Mouse (Mus musculus) hindbrain, postnatal 0 days (tissue): ENCODE measurements around the gene Atp1b3. TPM values are rescaled to one million over a fixed set of nuclear protein-coding genes. Genes with fewer than 3 reads are reported as not detected.

Source experiments
- ATAC-seq: fragments of 200-750 bp; cut with Nextera tagmentation; 2 replicates; pipeline ENCODE4 v1.8.0; 2017; ENCODE audit warnings: mild to moderate bottlenecking, moderate TSS enrichment, moderate library complexity
- DNase-seq: peaks from one replicate; pipeline ENCODE4 v3.0.0-alpha.2; 2015; ENCODE audit warnings: low spot score
- H3K27ac ChIP-seq: fragments of 300-500 bp; sonication (generic); 2 replicates; pipeline ENCODE4 v1.5.1; 2014; ENCODE audit warnings: mild to moderate bottlenecking
- H3K27me3 ChIP-seq: fragments of 300-500 bp; sonication (generic); 2 replicates; pipeline ENCODE4 v1.6.1; 2014; ENCODE audit warnings: low read length, mixed read lengths; ENCODE audit not compliant: insufficient read depth
- H3K36me3 ChIP-seq: fragments of 300-500 bp; sonication (generic); 2 replicates; pipeline ENCODE4 v1.6.1; 2014; ENCODE audit warnings: low read length, mixed read lengths; ENCODE audit not compliant: insufficient read depth
- H3K4me1 ChIP-seq: fragments of 300-500 bp; sonication (generic); 2 replicates; pipeline ENCODE4 v1.6.1; 2014; ENCODE audit warnings: antibody characterized with exemption, low read length, mixed read lengths; ENCODE audit not compliant: insufficient read depth
- H3K4me2 ChIP-seq: fragments of 300-500 bp; sonication (generic); 2 replicates; pipeline ENCODE4 v1.6.1; 2014; ENCODE audit warnings: low read depth, mild to moderate bottlenecking, low read length, moderate library complexity, mixed read lengths
- H3K4me3 ChIP-seq: fragments of 300-500 bp; sonication (generic); 2 replicates; pipeline ENCODE4 v1.5.1; 2014; ENCODE audit warnings: low read length
- H3K9ac ChIP-seq: fragments of 300-500 bp; sonication (generic); replicated peaks from 2 replicates; pipeline ENCODE4 v1.6.1; 2014; ENCODE audit warnings: mild to moderate bottlenecking, low read length, moderate library complexity, mixed read lengths
- H3K9me3 ChIP-seq: fragments of 300-500 bp; sonication (generic); 2 replicates; pipeline ENCODE4 v1.6.1; 2016; ENCODE audit warnings: low read length, mixed read lengths
- CTCF ChIP-seq: IDR thresholded peaks from 2 replicates; pipeline ENCODE4 v1.5.1; 2016; ENCODE audit warnings: antibody characterized with exemption, control low read depth, low read depth
- WGBS: fragments of 180-500 bp; shearing (Covaris S2); extraction: QIAGEN DNeasy Blood & Tissue Kit; methylation state at CpG from one replicate; pipeline ENCODE4 v1.1.7; 2014; 5-methylcytosine and 5-hydroxymethylcytosine counted together
- polyA plus RNA-seq: library from polyadenylated mRNA; unstranded; fragments of >200 nt; fragmentation: Nextera tagmentation; extraction: Ambion mirVana; gene quantifications from 2 replicates; pipeline ENCODE4 v1.2.1, GENCODE M21; 2015
- total RNA-seq: library from RNA; depleted of rRNA; stranded (reverse); fragments of >200 nt; gene quantifications from 2 replicates; pipeline ENCODE4 v1.2.3, GENCODE M21; 2014

The Atp1b3 gene
- total and polyA plus RNA-seq, 2 experiments from 2014 or later, result 74.0 to 221 TPM

DNA sequence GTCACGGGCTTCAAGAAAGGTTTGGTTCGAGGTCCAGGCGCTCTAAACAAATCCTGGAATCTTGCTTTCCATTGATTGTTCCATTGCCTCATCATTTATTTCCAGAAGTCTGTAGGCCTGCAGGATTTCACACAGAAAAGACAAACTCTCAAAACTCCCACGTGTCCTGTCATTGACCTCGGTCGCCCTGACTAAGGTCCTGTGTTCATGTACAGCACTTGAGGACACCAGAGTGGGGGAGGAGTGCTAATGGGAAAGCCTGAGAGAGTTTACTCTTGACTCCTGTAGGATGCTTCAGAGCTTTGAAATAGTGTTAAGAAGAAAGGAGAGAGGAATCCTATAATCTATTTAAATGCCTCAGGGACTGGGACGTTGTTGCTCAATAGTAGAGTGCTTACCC lies 15.3 kb upstream of the Atp1b3 start:
- H3K9me3 ChIP-seq, result no peaks in the 10 kb centered on the region
- no peak for TF ChIP-seq CTCF
- DNase-seq (no peak), ATAC-seq (no peak)
- no peaks in the 10 kb centered on the region for H3K27me3 ChIP-seq
- H3K36me3 ChIP-seq, result no peaks in the 10 kb centered on the region
- no peak overlapping the region for H3K27ac ChIP-seq
- 86% methylated on average over 7 of the region's 7 CpGs for WGBS
- no peak overlapping the region for H3K9ac ChIP-seq
- no peaks in the 10 kb centered on the region for H3K4me1 ChIP-seq
- no peak overlapping the region for H3K4me2 ChIP-seq
- H3K4me3 ChIP-seq, result no peak overlapping the region

DNA sequence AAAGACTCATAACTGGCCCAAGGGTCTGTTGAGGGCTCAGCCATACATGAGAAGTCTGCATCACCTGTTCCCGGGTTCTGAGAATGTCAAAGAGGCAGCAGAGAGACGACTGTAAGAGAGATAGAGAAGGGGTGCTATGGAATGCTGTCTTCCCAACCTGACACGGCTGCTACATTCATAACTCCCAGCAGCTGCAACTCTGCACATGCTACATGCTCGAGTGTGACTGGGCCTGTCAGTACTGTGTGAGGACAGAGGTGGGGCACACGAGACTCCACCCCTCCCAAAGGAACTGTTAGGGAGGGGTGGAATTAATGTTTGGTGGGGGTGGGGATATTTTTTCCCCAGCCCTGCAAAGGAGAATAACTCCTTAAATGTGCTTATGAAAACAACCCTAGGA lies 14.5 kb upstream of the Atp1b3 start:
- H3K4me1 ChIP-seq, result no peaks in the 10 kb centered on the region
- no peak overlapping the region for H3K27ac ChIP-seq
- H3K9ac ChIP-seq, result no peak overlapping the region
- H3K9me3 ChIP-seq, result no peaks in the 10 kb centered on the region
- H3K27me3 ChIP-seq, result no peaks in the 10 kb centered on the region
- ATAC-seq (no peak), DNase-seq (no peak)
- H3K36me3 ChIP-seq, result no peaks in the 10 kb centered on the region
- WGBS, result 80% methylated on average over 5 of the region's 5 CpGs
- H3K4me3 ChIP-seq, result no peak overlapping the region
- no peak for TF ChIP-seq CTCF
- H3K4me2 ChIP-seq, result no peak overlapping the region

DNA sequence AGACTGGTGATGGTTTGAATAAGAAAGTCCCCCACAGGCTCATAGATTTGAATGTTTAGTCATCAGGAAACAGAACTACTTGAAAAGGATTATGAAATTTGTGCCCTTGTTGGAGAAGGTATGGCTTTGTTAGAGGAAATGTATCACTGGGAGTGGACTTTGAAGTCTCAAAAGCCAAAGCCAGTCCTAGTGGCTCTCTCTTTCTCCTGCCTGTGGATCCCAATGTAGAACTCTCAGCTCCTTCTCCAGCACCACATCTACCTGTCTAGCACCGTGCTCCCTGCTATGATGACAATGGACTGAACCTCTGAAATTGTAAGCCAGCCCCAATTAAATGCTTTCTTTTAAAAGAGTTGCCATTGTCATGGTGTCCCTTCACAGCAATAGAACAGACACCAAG lies 12.9 kb upstream of the Atp1b3 start:
- Histone ChIP-seq H3K4me3 (no peak overlapping the region), H3K9me3 (no peaks in the 10 kb centered on the region), H3K9ac (no peak overlapping the region), H3K27ac (no peak overlapping the region), H3K4me2 (no peak overlapping the region), H3K27me3 (no peaks in the 10 kb centered on the region), H3K4me1 (no peaks in the 10 kb centered on the region), H3K36me3 (no peaks in the 10 kb centered on the region)
- TF ChIP-seq CTCF, result no peak
- ATAC-seq (no peak), DNase-seq (no peak)
- WGBS, result 97% methylated on average over 1 of the region's 1 CpGs

DNA sequence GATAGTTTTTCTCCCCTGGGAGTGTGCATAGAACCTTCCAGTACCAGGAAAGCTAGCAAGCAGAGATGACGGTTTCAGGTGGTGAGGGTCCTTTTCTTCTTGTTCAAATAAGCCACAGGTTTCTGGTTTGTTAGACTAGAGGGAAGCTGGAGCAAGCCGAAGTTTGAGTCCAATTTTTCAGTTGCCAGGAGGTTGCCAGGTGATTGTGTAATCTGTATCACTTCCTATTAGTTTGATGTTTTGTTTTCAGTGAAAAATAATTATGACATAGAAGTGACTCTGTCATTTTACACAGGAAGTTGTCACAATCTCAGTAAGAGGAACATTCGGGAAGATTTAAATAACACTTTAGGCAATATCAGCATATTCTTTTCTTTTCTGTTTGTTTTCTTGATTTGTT lies 11.6 kb upstream of the Atp1b3 start:
- no peak for DNase-seq
- Histone ChIP-seq H3K4me2 (no peak overlapping the region), H3K4me3 (no peak overlapping the region), H3K4me1 (no peaks in the 10 kb centered on the region), H3K9ac (no peak overlapping the region), H3K27ac (no peak overlapping the region), H3K9me3 (no peaks in the 10 kb centered on the region), H3K36me3 (no peaks in the 10 kb centered on the region), H3K27me3 (no peaks in the 10 kb centered on the region)
- WGBS, result 79% methylated on average over 3 of the region's 3 CpGs
- ATAC-seq, result no peak
- TF ChIP-seq CTCF, result no peak

DNA sequence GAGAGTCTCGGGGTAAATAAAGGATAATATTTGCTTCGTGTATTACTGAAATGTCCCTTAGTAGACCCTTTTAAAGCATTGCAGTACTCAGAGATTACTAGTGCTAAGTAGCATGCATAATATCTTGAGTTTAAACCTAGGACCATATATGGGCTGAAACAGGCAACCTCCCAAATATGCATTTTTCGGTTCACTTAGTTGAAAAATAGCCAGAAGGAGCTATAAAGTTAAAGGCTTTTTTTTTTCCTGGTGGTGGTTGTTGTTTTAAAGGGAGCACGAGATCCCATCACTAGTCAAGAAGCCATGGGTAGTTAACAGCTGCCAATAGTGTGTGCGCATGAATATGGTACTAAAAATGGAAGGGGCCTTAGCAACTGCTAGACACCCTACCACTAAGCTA lies 6.8 kb upstream of the Atp1b3 start:
- DNase-seq (no peak), ATAC-seq (no peak)
- Histone ChIP-seq H3K36me3 (no peaks in the 10 kb centered on the region), H3K27ac (no peak overlapping the region), H3K4me3 (no peak overlapping the region), H3K27me3 (no peaks in the 10 kb centered on the region), H3K4me1 (no peaks in the 10 kb centered on the region), H3K4me2 (no peak overlapping the region), H3K9me3 (no peaks in the 10 kb centered on the region), H3K9ac (no peak overlapping the region)
- 81% methylated on average over 5 of the region's 5 CpGs for WGBS
- TF ChIP-seq CTCF, result no peak

DNA sequence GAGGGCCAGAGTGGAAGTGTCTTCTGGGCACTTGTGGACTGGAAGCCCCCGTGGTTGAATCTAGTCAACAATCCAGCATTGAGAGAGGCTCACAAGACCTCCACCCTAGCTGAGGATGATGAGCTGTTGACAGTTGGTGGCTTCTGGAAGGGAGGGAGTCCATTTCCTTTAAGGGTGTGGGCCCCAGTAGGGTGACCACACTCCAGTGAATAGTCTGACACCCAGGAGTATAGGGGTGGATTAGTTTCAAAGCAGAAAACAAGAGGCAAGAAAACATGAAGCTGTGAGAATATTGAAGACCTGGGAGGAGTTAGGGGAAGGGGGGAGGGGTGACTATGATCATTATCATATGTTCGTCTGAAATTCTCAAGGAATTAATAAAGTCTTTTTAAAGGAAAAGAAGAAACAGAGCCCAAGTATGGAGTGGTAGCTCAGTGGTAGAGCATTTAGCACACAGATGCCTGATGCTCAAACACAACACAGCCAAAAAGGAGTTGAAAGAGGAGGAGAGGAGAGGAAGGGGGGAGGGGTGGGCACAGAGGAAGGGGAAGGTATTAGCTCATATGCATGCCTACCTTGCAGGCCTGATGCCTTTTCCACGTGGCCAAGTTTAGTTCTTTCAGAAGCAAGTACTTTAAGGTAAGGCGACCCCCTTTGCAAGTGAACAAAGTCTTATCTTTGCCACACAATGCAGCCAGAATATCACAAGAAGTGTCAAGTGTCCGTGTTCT lies 5.6 kb upstream of the Atp1b3 start:
- Histone ChIP-seq H3K36me3 (no peaks in the 10 kb centered on the region), H3K9me3 (no peaks in the 10 kb centered on the region), H3K4me2 (no peak overlapping the region), H3K4me1 (no peaks in the 10 kb centered on the region), H3K4me3 (no peak overlapping the region), H3K27ac (no peak overlapping the region), H3K9ac (no peak overlapping the region), H3K27me3 (no peaks in the 10 kb centered on the region)
- TF ChIP-seq CTCF, result no peak
- ATAC-seq, result no peak
- no peak for DNase-seq
- 71% methylated on average over 5 of the region's 5 CpGs for WGBS

DNA sequence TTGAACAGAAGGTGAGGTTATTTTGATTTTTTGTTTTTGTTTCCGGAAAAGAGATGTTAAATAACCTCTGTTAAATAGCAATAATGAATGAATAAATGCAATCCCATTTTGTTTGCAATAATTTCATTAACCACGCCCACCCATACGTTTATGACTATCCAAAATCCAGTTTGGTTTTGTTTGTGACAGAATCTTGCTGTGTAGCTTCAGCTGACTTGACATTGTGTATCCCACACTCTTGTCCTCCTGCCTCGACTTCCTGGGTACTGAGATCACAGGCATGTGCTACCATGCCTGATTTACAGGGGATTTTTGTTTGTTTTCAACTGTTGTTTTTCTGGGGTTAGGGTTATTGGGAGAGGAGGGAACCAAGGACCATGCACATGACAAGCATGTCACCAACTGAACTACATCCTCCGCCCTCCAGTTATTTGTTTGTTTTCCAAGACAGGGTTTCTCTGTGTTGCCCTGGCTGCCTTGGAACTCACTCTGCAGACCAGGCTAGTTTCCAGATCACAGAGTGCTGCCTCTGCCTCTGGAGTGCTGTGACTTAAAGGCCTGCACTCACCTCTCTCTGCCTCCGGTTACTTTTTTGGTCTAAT lies 1.1 kb upstream of the Atp1b3 start:
- TF ChIP-seq CTCF, result no peak
- H3K9me3 ChIP-seq, result no peaks in the 10 kb centered on the region
- 57% methylated on average over 6 of the region's 6 CpGs for WGBS
- no peaks in the 10 kb centered on the region for H3K27me3 ChIP-seq
- H3K4me2 ChIP-seq, result peak overlapping the region; percentile 10; the same call in 1 of the 2 replicates
- peaks cover 13% of the 10 kb centered on the region for H3K4me1 ChIP-seq
- H3K4me3 ChIP-seq, result no peak overlapping the region
- DNase-seq (no peak), ATAC-seq (no peak)
- H3K36me3 ChIP-seq, result no peaks in the 10 kb centered on the region
- no peak overlapping the region for H3K9ac ChIP-seq
- H3K27ac ChIP-seq, result peak overlapping the region; percentile 22
